Mouse (Mus musculus): ENCODE measurements around the gene Ppp1r9a.

DNA sequence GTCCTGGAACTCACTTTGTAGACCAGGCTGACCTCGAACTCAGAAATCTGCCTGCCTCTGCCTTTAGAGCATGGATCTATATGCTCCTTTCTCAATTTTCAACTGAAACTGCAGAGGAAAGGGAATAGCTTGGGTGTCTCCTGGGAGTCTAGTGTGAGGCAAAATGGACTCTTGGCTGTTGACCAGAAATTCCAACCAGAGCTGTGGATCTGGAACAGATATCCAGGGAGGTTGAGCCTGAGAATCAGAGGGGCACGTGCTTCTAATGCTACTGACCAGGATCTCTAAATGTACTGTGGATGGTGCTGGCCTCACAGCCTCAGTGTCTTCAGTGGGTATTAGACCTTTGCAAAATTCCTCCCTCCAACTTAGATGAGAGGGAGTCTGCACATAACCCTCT is 247.2 kb downstream of the Ppp1r9a start:
- TF ChIP-seq CTCF (IDR thresholded peaks at IDR 0.05; ENCODE audit: extremely low read depth, insufficient read depth, low read length) (no peak), POLR2A (IDR thresholded peaks at IDR 0.05; ENCODE audit: extremely low read depth, insufficient read depth, low read length) (no peak)

Data from cortical plate, adult 2 months (tissue).